Mouse (Mus musculus) heart, adult 2 months (tissue): ENCODE measurements around the gene Ndufab1.

Source experiments
- CTCF ChIP-seq: fragments of 200-600 bp; IDR thresholded peaks from 2 replicates; pipeline ENCODE4 v1.8.1; 2022; ENCODE audit warnings: antibody characterized with exemption, mild to moderate bottlenecking, moderate library complexity
- EP300 ChIP-seq: fragments of 200-500 bp; IDR thresholded peaks from 2 replicates; pipeline ENCODE4 v1.6.1; 2011; ENCODE audit warnings: low read depth, low read length, control low read depth; ENCODE audit not compliant: insufficient read depth
- POLR2A ChIP-seq: fragments of 200-500 bp; IDR thresholded peaks from 2 replicates; pipeline ENCODE4 v1.6.1; 2011; ENCODE audit warnings: mild to moderate bottlenecking, low read depth, low read length, control low read depth; ENCODE audit not compliant: insufficient read depth

- TF ChIP-seq EP300 (no peak), CTCF (no peak), POLR2A (no peak)
These were observed 36.0 kb downstream of the Ndufab1 start for GRCm38 (mm10) chr7:122065656-122066055.
